Mouse (Mus musculus) megakaryocyte, embryonic 14.5 days (primary cell): ENCODE data around the gene Ccdc34.

Experiments used
- FLI1 ChIP-seq: IDR thresholded peaks from 2 replicates; pipeline ENCODE4 v1.6.1; 2012; ENCODE audit warnings: low read length, inconsistent platforms, mixed read lengths
- GATA1 ChIP-seq: IDR thresholded peaks from 3 replicates; pipeline ENCODE4 v1.6.1; 2012; ENCODE audit warnings: mixed read lengths, low read length, inconsistent platforms, borderline replicate concordance

GRCm38 (mm10) chr2:109979209-109979608, 38.4 kb upstream of the Ccdc34 start:
- TF ChIP-seq GATA1 (no peak), FLI1 (no peak)
